ENCODE assay signal across 8 mouse cellular contexts in the genomic region with DNA sequence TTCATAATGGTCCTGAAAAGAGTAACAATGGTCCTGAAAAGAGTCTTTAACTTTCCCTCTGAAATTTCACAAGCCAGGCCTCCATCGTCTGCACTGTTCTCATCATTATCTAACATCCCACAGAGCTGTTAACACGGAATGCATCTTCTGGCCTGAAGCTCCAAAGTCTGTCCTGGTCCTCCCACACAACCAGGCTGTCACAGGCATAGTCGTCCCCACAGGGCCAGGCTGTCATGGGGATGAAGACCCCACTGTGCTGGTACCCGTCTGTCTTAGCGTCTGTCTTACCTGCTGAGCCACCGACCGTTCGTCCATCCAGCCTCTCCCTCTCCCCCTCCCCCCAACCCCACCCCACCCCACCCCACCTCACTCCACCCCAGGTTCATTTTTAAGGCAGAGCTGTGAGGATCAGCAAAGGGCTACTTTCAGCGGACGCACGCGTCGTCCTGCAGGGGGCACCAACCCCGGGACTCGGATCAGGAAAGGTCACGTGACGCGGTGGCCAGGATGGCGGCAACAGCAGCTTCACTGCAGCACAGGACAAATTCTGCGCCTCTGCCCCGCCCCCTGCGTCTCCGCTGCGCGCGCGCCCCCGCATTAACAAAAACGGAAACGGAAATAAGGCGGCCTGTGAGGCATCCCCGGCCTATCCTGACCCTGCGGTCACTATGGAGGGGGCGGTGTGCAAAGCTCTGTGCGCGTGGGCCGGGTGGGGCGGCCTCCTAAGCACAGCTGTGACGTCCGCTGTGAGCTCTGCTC. TPM values are rescaled to one million over a fixed set of nuclear protein-coding genes. Genes with fewer than 3 reads are reported as not detected.
DNase-seq lines count a peak whose midpoint lies in the region; ATAC-seq lines count a peak whose summit lies in the region.

No protein-coding gene starts in this region.

- H3K36me3 ChIP-seq in hindbrain, embryonic 15.5 days = no peaks in the 10 kb centered on the region
- peaks cover 5% of the 10 kb centered on the region; the same call in 1 of the 2 replicates for H3K36me3 ChIP-seq in macrophage (ENCODE audit: inconsistent target)

- peaks cover 9% of the 10 kb centered on the region; the same call in 1 of the 2 replicates for H3K9me3 ChIP-seq in hindbrain, embryonic 15.5 days

- H3K27ac ChIP-seq in hindbrain, embryonic 15.5 days (replicated peaks) = peak overlapping the region; percentile 78
- H3K27ac ChIP-seq in macrophage = peak overlapping the region; percentile 80

- peak; percentile 67 for ATAC-seq in common myeloid progenitor, adult 5-6 weeks (replicated peaks; ENCODE audit: low read depth, poor library complexity, severe bottlenecking)
- ATAC-seq in hindbrain, embryonic 15.5 days (ENCODE audit: low FRiP score, low read depth) = peak; percentile 83

- H3K79me2 ChIP-seq in macrophage (ENCODE audit: inconsistent target) = no peaks in the 10 kb centered on the region

- H3K9ac ChIP-seq in hindbrain, embryonic 15.5 days = peak overlapping the region; percentile 53

- H3K4me3 ChIP-seq in hindbrain, embryonic 15.5 days = peak overlapping the region; percentile 62
- peak overlapping the region; percentile 46 for H3K4me3 ChIP-seq in macrophage (ENCODE audit: inconsistent target)

- 6% methylated on average over 39 of the region's 40 CpGs for WGBS in hindbrain, embryonic 15.5 days
- 17% methylated on average over 34 of the region's 40 CpGs for WGBS in macrophage (ENCODE audit: missing documents)

- 0 out of 2 replicates have a peak, but pooled peaks cover 3% of the 10 kb centered on the region for H3K4me1 ChIP-seq in hindbrain, embryonic 15.5 days (replicated peaks)

- DNase-seq in ZHBTc4 (ENCODE audit: low read depth, low spot score) = peak; percentile 98
- DNase-seq in gastrocnemius, adult 18-20 months (ENCODE audit: low spot score) = peak; percentile 88
- peak; percentile 80 for DNase-seq in left cerebral cortex, adult 11 months (ENCODE audit: low spot score)
- peak; percentile 90 for DNase-seq in retina, postnatal 7 days (ENCODE audit: low read depth, low spot score)
- DNase-seq in urinary bladder, adult 2 months (ENCODE audit: low spot score) = peak; percentile 82

- no peaks in the 10 kb centered on the region for H3K27me3 ChIP-seq in hindbrain, embryonic 15.5 days

- H3K4me2 ChIP-seq in hindbrain, embryonic 15.5 days = peak overlapping the region; percentile 93

RNA-seq across cellular contexts. Expression of gene Il3ra, which starts 0.8 kb away (rescaled TPM):
- total RNA-seq in common myeloid progenitor, adult 5-6 weeks (2017) = 29.0 and 30.0 TPM in 2 replicates
- total RNA-seq in gastrocnemius, adult 18-20 months (2021) = 1 to 10 TPM; 1.3 to 2.4 TPM
- polyA plus RNA-seq in hindbrain, embryonic 15.5 days (2015; fragmentation: Nextera tagmentation; extraction: Ambion mirVana) = 2.1 and 2.8 TPM in 2 replicates
- 10 to 100 TPM; 27.4 to 79.2 (median 52.6) TPM for total RNA-seq in macrophage (2018; cell fraction: chromatin; rRNA removed)
- total RNA-seq in macrophage (2018; cell fraction: cytosol; rRNA removed) = 10 to 100 TPM; 44.2 to 76.4 (median 55.3) TPM
- total RNA-seq in macrophage (2018; cell fraction: nucleus; rRNA removed) = 10 to 100 TPM; 38.2 to 82.6 (median 61.9) TPM
- polyA plus RNA-seq in macrophage (2018) = 17.6 to 43.2 TPM (median 41.3 TPM) in 3 replicates
- 22.9 and 23.1 TPM in 2 replicates for polyA plus RNA-seq in urinary bladder, adult 2 months (2012; rRNA removed)

RNA-seq across cellular contexts. Expression of gene Olfr31, which starts 22.7 kb away (rescaled TPM):
- total RNA-seq in common myeloid progenitor, adult 5-6 weeks (2017) = not detected in 2 replicates
- total RNA-seq in gastrocnemius, adult 18-20 months (2021) = not detected
- polyA plus RNA-seq in hindbrain, embryonic 15.5 days (2015; fragmentation: Nextera tagmentation; extraction: Ambion mirVana) = 0.16 TPM in 1 of 2 replicates, not detected in the other
- total RNA-seq in macrophage (2018; cell fraction: chromatin; rRNA removed) = not detected
- not detected for total RNA-seq in macrophage (2018; cell fraction: cytosol; rRNA removed)
- not detected for total RNA-seq in macrophage (2018; cell fraction: nucleus; rRNA removed)
- not detected in 3 replicates for polyA plus RNA-seq in macrophage (2018)
- not detected in 2 replicates for polyA plus RNA-seq in urinary bladder, adult 2 months (2012; rRNA removed)

RNA-seq across cellular contexts. Expression of gene Olfr721-ps1, which starts 55.8 kb away (rescaled TPM):
- total RNA-seq in common myeloid progenitor, adult 5-6 weeks (2017) = not detected in 2 replicates
- total RNA-seq in gastrocnemius, adult 18-20 months (2021) = not detected
- not detected in 2 replicates for polyA plus RNA-seq in hindbrain, embryonic 15.5 days (2015; fragmentation: Nextera tagmentation; extraction: Ambion mirVana)
- not detected for total RNA-seq in macrophage (2018; cell fraction: chromatin; rRNA removed)
- not detected for total RNA-seq in macrophage (2018; cell fraction: cytosol; rRNA removed)
- not detected for total RNA-seq in macrophage (2018; cell fraction: nucleus; rRNA removed)
- polyA plus RNA-seq in macrophage (2018) = not detected in 3 replicates
- not detected in 2 replicates for polyA plus RNA-seq in urinary bladder, adult 2 months (2012; rRNA removed)

Comparison
In these comparisons a context has a peak if more than half of its experiments do, and no peak if none do; other contexts are left out.
1. Peak in every context shown above with its lines: DNase-seq, ATAC-seq, H3K4me3 ChIP-seq and H3K27ac ChIP-seq.